Mouse (Mus musculus): Measurements from ENCODE around the gene Plpp1.

- no peak for TF ChIP-seq CTCF (IDR thresholded peaks at IDR 0.05; ENCODE audit: extremely low read depth, insufficient read depth, insufficient read length, insufficient replicate concordance)
- TF ChIP-seq POLR2A (IDR thresholded peaks at IDR 0.05; ENCODE audit: low read depth, low read length) = no peak
Observed at GRCm38 (mm10) chr13:112845931-112846330, 45.3 kb downstream of the Plpp1 start.

Data from spleen, adult 2 months (tissue).